Mouse (Mus musculus): ENCODE data around the gene Galnt5.

Gene Galnt5

GRCm38 (mm10) chr2:57997752-57998430, at the start of gene Galnt5:
Gene Galnt5, plus strand, starts transcription at chr2:57997884.
- DNase-seq: no peak

DNA sequence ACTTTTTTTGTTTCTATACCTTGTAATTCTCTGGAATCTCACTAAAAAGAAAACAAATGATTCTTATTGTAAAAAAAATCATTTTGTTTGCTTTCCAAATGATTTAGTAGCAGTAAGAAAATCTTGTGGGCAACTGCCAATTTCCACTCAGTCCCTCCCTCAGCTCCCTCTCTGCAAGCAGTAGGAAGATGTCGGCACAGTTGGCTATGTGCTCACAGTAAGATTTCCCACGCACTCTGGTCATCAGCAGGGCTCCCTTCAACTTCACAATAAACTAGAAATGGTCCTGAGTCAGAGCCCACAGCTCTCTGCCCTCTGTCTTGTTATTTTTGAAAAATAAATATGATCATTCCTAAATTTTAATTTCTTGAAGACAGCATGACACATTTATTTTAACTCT, 46.1 kb upstream of the Galnt5 start:
- DNase-seq: peak; percentile 32 to 47

DNA sequence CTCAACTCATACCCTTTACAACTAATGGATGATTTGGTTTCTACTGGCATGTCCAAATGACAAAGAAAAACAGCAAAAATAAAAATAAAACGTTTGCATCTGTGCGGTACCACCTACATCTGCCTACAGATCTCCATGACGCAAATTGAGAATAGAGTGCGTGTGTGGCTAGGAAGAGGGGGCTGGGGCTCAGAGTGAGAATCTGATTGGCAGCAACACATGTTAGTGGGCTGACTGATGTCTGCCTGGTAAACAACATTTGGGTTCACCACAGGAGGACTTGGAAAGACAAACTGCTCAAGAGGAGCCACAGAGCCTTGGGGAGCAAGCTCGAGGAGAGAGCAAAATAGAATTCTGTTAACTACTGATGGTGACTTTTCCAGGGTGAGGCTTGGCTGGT, 36.9 kb upstream of the Galnt5 start:
- DNase-seq: peak; percentile 67 to 69

DNA sequence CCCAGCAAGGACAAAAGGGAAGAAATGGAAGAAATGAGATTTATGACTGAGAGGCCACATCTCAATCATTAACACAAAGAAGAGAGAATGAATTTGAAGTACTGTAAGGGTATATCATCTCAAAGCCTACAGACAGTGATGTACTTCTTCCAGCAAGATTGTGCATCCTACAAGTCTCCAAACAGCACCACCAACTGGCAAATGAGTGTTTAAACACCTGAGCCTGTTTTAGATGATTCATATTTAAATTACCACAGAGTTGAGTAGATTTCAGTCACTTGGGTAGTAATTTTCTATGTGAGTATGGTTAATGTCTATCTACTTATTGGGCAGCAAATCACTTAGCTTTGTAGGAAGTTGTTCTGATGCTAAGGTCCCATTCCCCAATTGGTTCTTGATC, 15.4 kb upstream of the Galnt5 start:
- DNase-seq: no peak

- DNase-seq: peak in 1 of 2 experiments; percentile 17
Measured at GRCm38 (mm10) chr2:57991084-57991483, 6.6 kb upstream of the Galnt5 start.

GRCm38 (mm10) chr2:58001497-58001896, 3.8 kb downstream of the Galnt5 start:
- no peak for DNase-seq

DNA sequence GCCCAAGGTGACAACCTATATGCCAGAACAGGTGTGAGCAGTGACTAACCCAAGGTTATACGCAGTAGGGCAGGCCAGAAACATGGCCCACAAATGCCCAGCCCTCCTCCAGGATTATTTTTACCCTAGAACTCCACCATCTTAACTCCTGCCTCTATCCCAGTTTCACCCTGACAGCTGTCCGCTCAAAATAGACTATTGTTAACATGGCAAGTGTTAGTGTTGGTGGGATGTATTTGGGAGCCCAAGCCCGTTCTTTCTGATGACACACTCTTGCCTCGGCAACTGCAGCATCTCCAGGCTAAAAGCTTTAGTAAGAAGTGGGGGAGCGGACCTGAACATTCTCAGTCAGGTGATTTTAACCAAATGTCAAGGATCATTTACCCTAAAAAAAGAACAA, 9.4 kb downstream of the Galnt5 start:
- DNase-seq: no peak

- DNase-seq: peak in 1 of 2 experiments; percentile 27
Measured at GRCm38 (mm10) chr2:58023556-58023955, 25.9 kb downstream of the Galnt5 start.

DNA sequence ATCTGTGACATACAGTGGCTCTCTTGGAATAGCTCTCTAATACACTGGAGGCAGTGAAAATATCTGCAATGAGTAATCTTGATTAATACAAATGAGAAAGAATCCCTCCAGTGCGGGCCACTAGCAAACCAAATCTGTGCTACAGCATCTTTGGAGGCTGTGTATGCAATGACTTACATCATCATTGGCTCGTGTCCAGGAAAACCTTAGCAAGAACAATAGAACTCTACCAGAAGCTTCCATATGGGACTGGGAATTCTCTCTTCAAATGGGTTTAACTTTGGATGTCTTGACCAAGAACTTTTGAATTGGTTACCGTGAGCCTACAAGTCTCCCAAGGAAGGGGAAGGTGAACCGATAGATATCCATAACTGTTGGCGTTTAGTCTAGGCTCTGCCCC, 29.1 kb downstream of the Galnt5 start:
- DNase-seq: no peak

DNA sequence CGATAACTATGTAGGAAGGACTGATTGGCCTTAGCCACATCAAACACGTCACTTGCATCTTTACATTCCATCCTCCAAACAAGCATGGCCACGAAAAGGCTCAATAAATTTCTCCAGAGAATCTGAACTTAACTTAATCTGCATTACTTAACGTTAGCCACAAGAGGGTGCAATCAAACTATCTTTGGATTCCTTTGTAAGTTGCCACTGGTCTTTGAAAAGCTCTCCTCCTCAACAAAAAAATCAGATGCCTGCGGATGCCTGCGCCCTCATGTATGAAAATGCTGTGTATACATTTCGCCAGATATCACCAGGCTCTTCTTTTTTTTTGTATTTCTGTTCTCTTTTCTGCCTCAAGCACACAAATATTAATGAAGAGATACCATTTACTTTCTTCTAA, 31.7 kb downstream of the Galnt5 start:
- peak in 1 of 2 experiments; percentile 35 for DNase-seq

DNA sequence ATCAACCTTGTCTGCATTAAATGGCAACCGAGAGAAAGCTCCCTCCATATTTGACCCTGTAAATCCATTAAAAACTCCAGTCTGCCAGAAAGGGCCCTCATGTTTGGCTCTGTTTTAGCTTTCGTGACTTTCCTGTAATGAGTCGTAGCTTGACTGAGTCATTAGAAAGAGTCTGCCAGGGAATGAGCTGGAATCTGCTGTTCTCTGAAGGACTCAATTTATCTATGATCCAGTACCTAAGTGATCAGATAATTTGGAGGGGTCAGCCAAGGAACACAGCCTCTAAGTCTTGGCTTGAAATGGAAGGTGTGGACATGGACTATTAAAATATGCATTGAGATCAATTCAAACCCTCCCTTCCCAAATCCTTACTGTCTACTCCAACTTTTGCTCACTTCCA, 33.7 kb downstream of the Galnt5 start:
- DNase-seq: no peak

DNA sequence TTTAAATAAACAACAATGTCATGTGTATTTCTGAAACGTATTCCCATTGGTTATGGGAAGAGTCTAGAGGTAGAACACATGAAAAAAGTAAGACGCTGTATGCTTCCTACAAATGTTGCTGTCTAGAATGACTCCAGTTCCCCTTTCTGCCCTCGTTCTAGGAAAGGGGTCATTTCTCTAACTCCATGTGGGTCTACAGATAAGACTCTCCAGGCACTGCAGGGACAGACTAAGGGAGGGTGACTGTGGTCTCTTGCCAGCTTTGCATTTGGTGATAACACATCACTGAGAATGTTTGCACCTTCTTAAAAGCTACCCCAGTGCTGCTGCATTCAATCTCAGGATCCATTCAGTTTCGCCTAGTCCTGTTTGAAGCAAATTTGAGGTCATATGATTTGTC, 38.0 kb downstream of the Galnt5 start:
- DNase-seq: no peak

- no peak for DNase-seq
Measured at GRCm38 (mm10) chr2:58036926-58037325, 39.2 kb downstream of the Galnt5 start.

DNA sequence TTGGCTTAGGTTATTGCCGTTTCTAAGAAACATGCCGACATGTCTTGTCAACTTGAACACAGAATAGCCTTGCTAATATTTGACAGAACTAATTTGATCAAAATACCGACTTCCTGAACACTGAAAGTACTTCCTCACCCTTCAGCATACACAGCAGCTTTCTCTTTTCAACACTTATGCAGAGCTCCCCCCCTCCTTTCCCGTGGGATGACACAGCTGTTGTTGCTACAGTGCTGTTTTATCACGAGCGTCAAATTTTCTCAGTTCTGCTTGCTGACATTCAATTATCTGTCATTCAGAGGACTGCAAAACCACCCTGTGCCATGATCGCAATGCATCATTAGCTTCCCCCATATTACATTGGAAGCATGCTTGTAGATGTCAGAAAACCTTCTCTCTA, 44.2 kb downstream of the Galnt5 start:
- DNase-seq: no peak

DNA sequence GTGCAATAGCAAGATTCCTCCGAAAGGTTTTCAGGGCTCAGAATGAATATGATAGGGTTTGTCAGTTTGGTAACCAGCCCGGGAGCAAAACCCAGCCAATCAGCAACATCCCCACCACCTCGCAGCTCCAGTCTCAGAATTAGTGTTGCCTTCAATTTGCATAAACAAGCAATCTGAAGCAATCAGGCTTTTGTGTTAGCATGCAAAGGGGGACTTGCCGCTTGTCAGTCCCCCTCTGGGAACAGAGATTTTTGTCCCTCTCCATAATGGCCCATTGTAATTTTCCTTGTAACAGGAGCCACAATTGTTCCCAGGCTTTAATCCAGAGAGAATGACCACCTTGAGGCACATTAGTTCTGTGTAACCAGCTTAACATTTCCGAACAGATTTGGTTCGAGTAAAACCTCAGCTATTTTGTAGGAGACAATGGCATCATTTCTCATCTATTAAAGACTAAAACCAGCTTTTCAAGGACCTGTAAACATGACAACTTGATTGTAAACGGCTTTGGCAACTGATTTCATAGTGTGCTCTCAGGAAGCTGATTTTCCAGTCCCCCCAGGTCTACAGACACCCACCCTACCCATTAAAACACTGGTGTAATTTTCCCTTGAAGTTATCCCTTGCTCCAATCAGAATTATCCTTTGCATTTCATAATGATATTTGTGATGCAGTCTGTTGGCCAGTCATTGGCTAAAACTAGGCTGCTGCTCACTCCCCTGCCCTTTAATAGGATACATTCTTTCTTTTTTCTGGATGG, 55.3 kb downstream of the Galnt5 start, which contains the start of gene Ermn:
Gene Ermn (minus strand): TSS at position 44 of the 761 bp plus-strand sequence.
- no peak for DNase-seq

DNA sequence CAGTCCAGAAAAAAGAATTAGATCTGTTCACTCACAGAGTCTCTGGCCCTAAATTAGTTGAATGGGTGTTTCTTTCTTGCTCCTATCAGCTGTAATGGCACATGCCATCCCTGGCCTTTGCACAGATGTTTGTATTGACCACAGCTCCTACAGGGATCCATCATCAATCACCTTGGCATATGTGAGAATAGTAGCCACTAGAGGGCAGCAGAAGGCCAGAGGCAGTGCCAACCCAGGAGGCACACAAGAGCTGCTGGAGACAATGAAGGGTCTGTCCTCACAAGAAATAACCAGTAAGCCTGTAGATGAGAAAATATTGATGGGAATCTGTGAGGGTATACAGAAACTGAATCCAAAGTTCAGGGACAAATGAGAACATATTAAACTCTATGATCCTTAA, 57.7 kb downstream of the Galnt5 start:
- peak; percentile 62 to 76 for DNase-seq

DNA sequence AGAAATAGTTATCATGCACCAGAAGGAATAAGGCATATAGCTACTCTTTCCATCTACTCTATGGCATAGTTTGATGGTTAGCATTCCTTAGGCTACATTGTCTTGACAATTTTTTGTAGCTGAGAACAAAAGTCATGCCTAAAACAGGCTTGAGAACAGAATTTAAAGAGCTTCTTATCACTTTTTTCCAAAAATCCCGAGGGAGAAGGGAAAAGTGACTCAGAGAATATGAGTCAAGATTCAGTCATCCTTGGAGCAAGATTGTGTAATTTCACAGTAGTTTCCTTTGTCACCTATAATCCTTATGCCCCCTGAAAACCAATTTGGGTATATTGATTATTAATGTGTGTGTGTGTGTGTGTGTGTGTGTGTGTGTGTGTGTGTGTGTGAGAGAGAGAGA, 82.2 kb downstream of the Galnt5 start:
- DNase-seq: no peak

DNA sequence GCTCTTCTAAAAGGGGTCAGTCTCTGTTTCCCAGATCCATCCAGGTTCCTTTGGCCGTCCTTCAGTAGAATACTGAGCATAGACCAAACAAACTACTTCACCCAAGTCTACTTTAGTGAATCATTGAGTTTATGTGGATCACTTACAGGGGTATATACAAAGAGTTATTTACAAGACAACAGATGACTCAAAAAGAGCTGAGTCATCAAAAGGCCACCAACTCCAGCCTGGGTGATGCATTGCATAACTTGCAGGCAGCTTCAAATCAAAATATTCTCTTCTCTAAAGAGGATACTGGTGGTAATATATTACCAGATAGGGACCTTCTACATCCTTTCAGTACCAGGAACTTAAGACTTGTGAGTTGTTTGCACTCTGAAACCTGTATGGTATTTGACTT, 88.7 kb downstream of the Galnt5 start:
- no peak for DNase-seq

DNA sequence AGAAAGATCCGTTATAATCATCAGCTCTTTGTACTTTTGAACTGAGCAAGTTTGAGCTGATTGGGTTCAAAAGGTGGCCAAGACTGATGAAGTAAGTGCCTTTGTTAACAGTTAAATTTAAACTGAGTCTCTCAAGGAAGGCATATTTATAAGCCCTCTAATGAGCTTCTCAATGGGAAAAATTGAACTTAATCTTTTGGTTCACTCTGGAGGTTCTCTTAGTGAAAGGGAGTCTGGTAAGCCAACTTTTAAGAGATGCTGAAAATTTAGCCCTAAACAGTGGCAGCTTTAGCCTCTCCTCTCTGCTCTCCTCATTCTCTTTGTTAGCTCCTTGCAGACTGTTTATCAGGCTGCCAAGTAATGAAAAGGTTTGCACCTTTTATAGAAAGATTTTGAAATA, 97.1 kb downstream of the Galnt5 start:
- no peak for DNase-seq
